Mouse (Mus musculus) liver, adult 2 months (tissue): ENCODE results near the gene Ccdc9b. TPM values are rescaled to one million over a fixed set of nuclear protein-coding genes. Genes with fewer than 3 reads are reported as not detected.

Experiments used
- DNase-seq: peaks from one replicate; pipeline ENCODE4 v3.0.0-alpha.2; 2011; ENCODE audit warnings: low read depth, low spot score; ENCODE audit errors: extremely low read depth
- H3K27ac ChIP-seq: fragments of 200-500 bp; replicated peaks from 2 replicates; pipeline ENCODE4 v1.5.1; 2012; ENCODE audit warnings: low read depth, mild to moderate bottlenecking, control low read depth, inconsistent platforms, low read length; ENCODE audit not compliant: insufficient read depth
- H3K27me3 ChIP-seq: fragments of 200-500 bp; 2 replicates; pipeline ENCODE4 v1.6.1; 2012; ENCODE audit warnings: mild to moderate bottlenecking, moderate library complexity, low read length, inconsistent platforms; ENCODE audit not compliant: control insufficient read depth, insufficient read depth
- H3K36me3 ChIP-seq: fragments of 200-500 bp; 2 replicates; pipeline ENCODE4 v1.6.1; 2012; ENCODE audit warnings: low read length, inconsistent platforms; ENCODE audit not compliant: control insufficient read depth, insufficient read depth
- H3K4me1 ChIP-seq: fragments of 200-500 bp; 2 replicates; pipeline ENCODE4 v1.6.1; 2011; ENCODE audit warnings: low read length; ENCODE audit not compliant: control insufficient read depth, insufficient read depth
- H3K4me3 ChIP-seq: fragments of 200-500 bp; 2 replicates; pipeline ENCODE4 v1.5.1; 2011; ENCODE audit warnings: low read depth, mild to moderate bottlenecking, control low read depth, low read length, moderate library complexity; ENCODE audit not compliant: insufficient read depth
- H3K79me2 ChIP-seq: fragments of 200-500 bp; 2 replicates; pipeline ENCODE4 v1.6.1; 2012; ENCODE audit warnings: inconsistent platforms, mild to moderate bottlenecking, low read length, moderate library complexity; ENCODE audit not compliant: control insufficient read depth, insufficient read depth
- H3K9ac ChIP-seq: fragments of 200-500 bp; 2 replicates; pipeline ENCODE4 v1.6.1; 2012; ENCODE audit warnings: low read depth, mild to moderate bottlenecking, control low read depth, inconsistent platforms, low read length
- CTCF ChIP-seq: fragments of 200-500 bp; IDR thresholded peaks from 2 replicates; pipeline ENCODE4 v1.5.1; 2011; ENCODE audit warnings: low read depth, low read length, control low read depth
- POLR2A ChIP-seq: fragments of 200-500 bp; IDR thresholded peaks from 2 replicates; pipeline ENCODE4 v1.6.1; 2011; ENCODE audit warnings: low read length, control low read depth; ENCODE audit not compliant: insufficient read depth; ENCODE audit errors: extremely low read depth
- WGBS: fragments of 180-500 bp; shearing (Covaris S2); methylation state at CpG from one replicate; pipeline ENCODE4 v1.1.7; 2018; 5-methylcytosine and 5-hydroxymethylcytosine counted together
- polyA plus RNA-seq: library from polyadenylated mRNA; depleted of rRNA; stranded (reverse); fragments of >200 nt; gene quantifications from 2 replicates; pipeline ENCODE4 v1.2.3, GENCODE M21; 2012
- total RNA-seq: library from RNA; depleted of rRNA; stranded (reverse); fragments of >200 nt; gene quantifications from 2 replicates; pipeline ENCODE4 v1.2.3, GENCODE M21; 2014

Ccdc9b gene
- total and polyA plus RNA-seq, 2 experiments, result 0.94 to 1.9 TPM

- Histone ChIP-seq H3K27me3 (no peaks in the 10 kb centered on the region), H3K9ac (no peak overlapping the region), H3K36me3 (no peaks in the 10 kb centered on the region), H3K79me2 (no peaks in the 10 kb centered on the region), H3K4me1 (peaks cover 10% of the 10 kb centered on the region), H3K4me3 (no peak overlapping the region), H3K27ac (no peak overlapping the region)
- no peak for DNase-seq
- peak; percentile 55 for TF ChIP-seq CTCF
- TF ChIP-seq POLR2A, result no peak
- 27% methylated on average over 8 of the region's 8 CpGs for WGBS
These were observed 2.6 kb downstream of the Ccdc9b start for GRCm38 (mm10) chr2:118759828-118760227.

DNA sequence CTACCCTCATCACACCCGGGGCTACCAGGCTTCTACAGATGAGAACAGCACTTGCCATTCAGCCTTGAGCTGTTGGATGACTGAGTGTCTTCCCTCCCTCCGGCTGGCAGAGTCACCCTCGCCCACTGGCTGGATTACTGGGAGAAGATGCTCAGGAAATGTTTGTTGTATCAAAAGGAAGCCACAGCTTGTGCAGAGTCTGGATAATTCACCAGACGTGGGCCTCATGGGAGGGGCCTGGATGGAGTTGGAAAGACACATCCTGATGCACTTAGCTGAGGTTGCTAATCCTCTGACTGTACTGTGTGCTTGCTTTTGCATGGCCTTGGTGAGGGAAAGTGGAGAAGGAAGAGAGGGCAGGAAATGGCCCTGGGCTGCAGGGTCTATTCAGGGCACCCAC lies 6.4 kb downstream of the Ccdc9b start:
- 78% methylated on average over 4 of the region's 4 CpGs for WGBS
- no peak overlapping the region for H3K4me3 ChIP-seq
- H3K27me3 ChIP-seq, result no peaks in the 10 kb centered on the region
- no peak overlapping the region for H3K27ac ChIP-seq
- H3K36me3 ChIP-seq, result no peaks in the 10 kb centered on the region
- no peak for DNase-seq
- TF ChIP-seq POLR2A (no peak), CTCF (no peak)
- H3K9ac ChIP-seq, result no peak overlapping the region
- peaks cover 2% of the 10 kb centered on the region for H3K4me1 ChIP-seq
- no peaks in the 10 kb centered on the region for H3K79me2 ChIP-seq

DNA sequence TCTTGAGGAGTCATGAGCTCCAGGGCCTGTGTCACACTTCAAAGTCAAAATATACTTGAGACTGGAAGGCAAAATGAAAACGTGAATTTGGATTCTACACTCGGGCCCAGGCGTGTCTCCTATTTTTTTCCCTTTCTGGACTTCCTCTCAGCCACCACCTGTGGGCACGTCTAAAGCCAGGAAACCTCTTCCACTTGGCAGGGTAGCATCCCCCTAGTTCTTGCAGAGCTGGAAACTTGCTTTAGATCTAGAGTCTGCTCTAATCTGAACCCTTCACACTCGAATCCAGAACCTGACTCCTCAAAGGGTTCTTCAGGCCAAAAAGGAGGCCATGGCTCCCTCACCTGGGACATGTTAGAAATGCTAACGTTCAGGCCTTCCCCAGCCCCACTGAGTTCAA lies 7.1 kb downstream of the Ccdc9b start:
- Histone ChIP-seq H3K27me3 (no peaks in the 10 kb centered on the region), H3K4me1 (peaks cover 2% of the 10 kb centered on the region; the same call in 1 of the 2 replicates), H3K27ac (no peak overlapping the region), H3K9ac (no peak overlapping the region), H3K4me3 (no peak overlapping the region), H3K79me2 (no peaks in the 10 kb centered on the region), H3K36me3 (no peaks in the 10 kb centered on the region)
- TF ChIP-seq CTCF (no peak), POLR2A (no peak)
- DNase-seq, result no peak
- WGBS, result 83% methylated on average over 6 of the region's 6 CpGs

- TF ChIP-seq CTCF (no peak), POLR2A (no peak)
- H3K27me3 ChIP-seq, result no peaks in the 10 kb centered on the region
- no peak overlapping the region for H3K4me3 ChIP-seq
- no peaks in the 10 kb centered on the region for H3K79me2 ChIP-seq
- H3K36me3 ChIP-seq, result 0 out of 2 replicates have a peak, but pooled peaks cover 2% of the 10 kb centered on the region
- 91% methylated on average over 5 of the region's 5 CpGs for WGBS
- H3K4me1 ChIP-seq, result peaks cover 2% of the 10 kb centered on the region; the same call in 1 of the 2 replicates
- DNase-seq, result no peak
- no peak overlapping the region for H3K9ac ChIP-seq
- H3K27ac ChIP-seq, result no peak overlapping the region
These were observed 8.3 kb downstream of the Ccdc9b start for GRCm38 (mm10) chr2:118754143-118754542.

GRCm38 (mm10) chr2:118752792-118753108 lies 9.7 kb downstream of the Ccdc9b start:
- H3K79me2 ChIP-seq, result no peaks in the 10 kb centered on the region
- DNase-seq, result no peak
- 0 out of 2 replicates have a peak, but pooled peaks cover 2% of the 10 kb centered on the region for H3K36me3 ChIP-seq
- no peaks in the 10 kb centered on the region for H3K27me3 ChIP-seq
- H3K9ac ChIP-seq, result no peak overlapping the region
- H3K4me1 ChIP-seq, result peaks cover 2% of the 10 kb centered on the region; the same call in 1 of the 2 replicates
- no peak overlapping the region for H3K4me3 ChIP-seq
- peak overlapping the region; percentile 13; the same call in 1 of the 2 replicates for H3K27ac ChIP-seq
- TF ChIP-seq POLR2A (no peak), CTCF (no peak)
- 72% methylated on average over 4 of the region's 4 CpGs for WGBS

DNA sequence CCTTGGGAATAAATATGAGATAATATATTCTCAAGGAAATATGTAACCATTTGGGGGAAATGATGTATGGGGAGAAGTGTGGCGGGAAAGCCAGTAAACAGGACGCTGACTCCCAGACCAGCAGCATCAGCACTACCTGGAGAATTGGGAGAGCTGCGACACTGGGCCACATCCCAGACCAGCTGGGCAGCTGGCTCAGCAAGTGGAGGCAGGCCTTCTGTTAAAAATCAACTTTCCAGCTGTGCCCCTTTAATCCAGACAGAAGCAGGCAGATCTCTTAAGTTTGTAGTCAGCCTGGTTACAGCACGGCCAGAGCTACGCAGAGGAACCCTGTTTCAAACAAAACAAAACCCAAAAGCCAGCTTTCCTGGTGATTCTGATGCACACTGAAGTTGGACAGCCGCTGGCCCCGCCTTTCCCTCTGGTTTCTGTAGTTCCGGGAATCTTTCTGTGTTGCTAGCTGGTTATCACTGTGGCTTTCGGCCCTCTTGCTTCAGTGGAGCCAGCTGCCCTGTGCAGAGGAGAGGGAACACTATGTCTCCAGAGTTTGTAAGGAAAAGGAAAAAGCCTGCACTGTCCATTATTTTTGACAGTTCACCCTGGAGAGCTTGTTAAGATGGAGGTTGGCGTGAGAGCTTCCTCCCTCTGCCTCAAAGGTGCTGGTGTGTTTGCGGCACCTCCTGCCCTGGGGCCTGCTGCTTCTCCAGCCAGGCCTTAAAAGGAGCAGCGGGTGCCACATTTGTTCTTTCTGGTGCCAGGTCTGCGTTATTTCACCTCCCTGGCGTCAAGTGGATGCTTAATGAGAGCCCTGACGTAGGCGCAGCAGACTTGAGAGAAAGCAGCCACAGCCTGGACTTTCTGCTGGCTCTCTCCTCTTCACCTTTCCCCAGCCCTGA lies 10.3 kb downstream of the Ccdc9b start:
- 64% methylated on average over 16 of the region's 16 CpGs for WGBS
- peak overlapping the region; percentile 13; the same call in 1 of the 2 replicates for H3K27ac ChIP-seq
- no peaks in the 10 kb centered on the region for H3K79me2 ChIP-seq
- no peaks in the 10 kb centered on the region for H3K27me3 ChIP-seq
- TF ChIP-seq POLR2A (no peak), CTCF (no peak)
- 0 out of 2 replicates have a peak, but pooled peaks cover 2% of the 10 kb centered on the region for H3K36me3 ChIP-seq
- no peak for DNase-seq
- peaks cover 2% of the 10 kb centered on the region; the same call in 1 of the 2 replicates for H3K4me1 ChIP-seq
- no peak overlapping the region for H3K9ac ChIP-seq
- no peak overlapping the region for H3K4me3 ChIP-seq
